Comparison of ENCODE assay signal across 21 mouse cellular contexts in genomic region chr10:72326624-72327023, GRCm38 (mm10).
A peak's percentile ranks its signal among the peaks of the same experiment; 100 is the strongest.
DNase-seq lines count a peak whose midpoint lies in the region; ATAC-seq and TF ChIP-seq lines count a peak whose summit lies in the region.
"Had no signal": no experiment of that assay in that cellular context is flagged by ENCODE, and none has a peak within 500 bp of the region (broad histone marks: within the 10 kb centered on the region; RNA-seq: fewer than 3 reads in every experiment).

No protein-coding gene starts in this region.

- peaks cover 4% of the 10 kb centered on the region; the same call in 1 of the 2 replicates for H3K4me1 ChIP-seq in forebrain, embryonic 14.5 days (ENCODE audit: control insufficient read depth, insufficient read depth, low read length)
- no peaks in the 10 kb centered on the region; the same call in 1 of the 2 replicates for H3K4me1 ChIP-seq in forebrain, embryonic 11.5 days (replicated peaks; ENCODE audit: control insufficient read depth, insufficient read depth, low read length)
- H3K4me1 ChIP-seq in hindbrain, postnatal 0 days (ENCODE audit: insufficient read depth, low read length) = no peaks in the 10 kb centered on the region
- no peaks in the 10 kb centered on the region for H3K4me1 ChIP-seq in kidney, embryonic 15.5 days
- H3K4me1 ChIP-seq: embryonic facial prominence, embryonic 12.5 days; stomach, embryonic 15.5 days had no signal

- H3K4me2 ChIP-seq in forebrain, embryonic 14.5 days (ENCODE audit: low read length) = no peak overlapping the region
- H3K4me2 ChIP-seq in forebrain, embryonic 11.5 days (ENCODE audit: low read depth, low read length, severe bottlenecking) = no peak overlapping the region
- H3K4me2 ChIP-seq in hindbrain, postnatal 0 days (ENCODE audit: low read depth, low read length) = no peak overlapping the region
- H3K4me2 ChIP-seq in kidney, embryonic 15.5 days = no peak overlapping the region
- H3K4me2 ChIP-seq: embryonic facial prominence, embryonic 12.5 days; stomach, embryonic 15.5 days had no signal

- H3K36me3 ChIP-seq in forebrain, embryonic 14.5 days (ENCODE audit: control insufficient read depth, insufficient read depth, low read length) = no peaks in the 10 kb centered on the region
- H3K36me3 ChIP-seq in forebrain, embryonic 11.5 days (ENCODE audit: control insufficient read depth, insufficient read depth, low read length) = no peaks in the 10 kb centered on the region
- no peaks in the 10 kb centered on the region for H3K36me3 ChIP-seq in hindbrain, postnatal 0 days (ENCODE audit: insufficient read depth, low read length)
- no peaks in the 10 kb centered on the region for H3K36me3 ChIP-seq in kidney, embryonic 15.5 days
- H3K36me3 ChIP-seq: embryonic facial prominence, embryonic 12.5 days; stomach, embryonic 15.5 days had no signal

- peak; percentile 77; the same call in 1 of the 2 replicates for ATAC-seq in forebrain, embryonic 14.5 days
- no peak for ATAC-seq in forebrain, embryonic 11.5 days (replicated peaks; ENCODE audit: low FRiP score)
- no peak for ATAC-seq in hindbrain, postnatal 0 days
- no peak for ATAC-seq in kidney, embryonic 15.5 days (replicated peaks; ENCODE audit: low FRiP score)
- ATAC-seq: intestine, postnatal 0 days; liver, postnatal 0 days had no signal

- H3K9ac ChIP-seq in forebrain, embryonic 14.5 days (ENCODE audit: low read length) = no peak overlapping the region
- no peak overlapping the region for H3K9ac ChIP-seq in forebrain, embryonic 11.5 days (ENCODE audit: low read length)
- H3K9ac ChIP-seq in hindbrain, postnatal 0 days (replicated peaks; ENCODE audit: low read length) = no peak overlapping the region
- no peak overlapping the region for H3K9ac ChIP-seq in kidney, embryonic 15.5 days
- H3K9ac ChIP-seq: embryonic facial prominence, embryonic 12.5 days; liver, postnatal 0 days; stomach, embryonic 15.5 days had no signal

- 42% methylated on average over 4 of the region's 4 CpGs for WGBS in forebrain, embryonic 14.5 days
- 68% methylated on average over 4 of the region's 4 CpGs for WGBS in forebrain, embryonic 11.5 days
- WGBS in hindbrain, postnatal 0 days = 25% methylated on average over 4 of the region's 4 CpGs
- 56% methylated on average over 4 of the region's 4 CpGs for WGBS in kidney, embryonic 15.5 days

- no peak overlapping the region for H3K4me3 ChIP-seq in forebrain, embryonic 14.5 days (ENCODE audit: low read depth, low read length)
- no peak overlapping the region for H3K4me3 ChIP-seq in forebrain, embryonic 11.5 days (ENCODE audit: low read depth, low read length)
- no peak overlapping the region for H3K4me3 ChIP-seq in hindbrain, postnatal 0 days (ENCODE audit: low read length)
- H3K4me3 ChIP-seq in kidney, embryonic 15.5 days (replicated peaks) = no peak overlapping the region
- H3K4me3 ChIP-seq: embryonic facial prominence, embryonic 12.5 days; layer of hippocampus, adult 2 months; stomach, embryonic 15.5 days had no signal

- DNase-seq in forebrain, embryonic 14.5 days (ENCODE audit: low spot score) = peak; percentile 60
- no peak for DNase-seq in forebrain, embryonic 11.5 days (ENCODE audit: low spot score)
- peak; percentile 0 for DNase-seq in right cerebral cortex, adult 18-20 months
- DNase-seq in right cerebral cortex, postnatal 25 days = no peak
- DNase-seq in hindbrain, postnatal 0 days (ENCODE audit: low spot score) = peak; percentile 44
- no peak for DNase-seq in thymus, postnatal 10 days (ENCODE audit: low spot score in 2 of 2)
- DNase-seq: adrenal gland, postnatal 36 days; cerebellum, adult 8-10 months; gastrocnemius, postnatal 25 days; liver; liver, postnatal 0 days; lung, postnatal 10 days; right cerebral cortex, postnatal 14 days; thymus, adult 2 months had no signal

- TF ChIP-seq CTCF in hindbrain, postnatal 0 days (IDR thresholded peaks at IDR 0.05; ENCODE audit: low read depth) = no peak

- H3K9me3 ChIP-seq in forebrain, embryonic 14.5 days (replicated peaks; ENCODE audit: control insufficient read depth, low read length) = no peaks in the 10 kb centered on the region
- H3K9me3 ChIP-seq in forebrain, embryonic 11.5 days (ENCODE audit: control insufficient read depth, low read length) = no peaks in the 10 kb centered on the region
- H3K9me3 ChIP-seq in hindbrain, postnatal 0 days (ENCODE audit: low read length) = no peaks in the 10 kb centered on the region
- no peaks in the 10 kb centered on the region for H3K9me3 ChIP-seq in kidney, embryonic 15.5 days (replicated peaks)
- H3K9me3 ChIP-seq: embryonic facial prominence, embryonic 12.5 days; stomach, embryonic 15.5 days had no signal

- H3K27me3 ChIP-seq in forebrain, embryonic 14.5 days (replicated peaks; ENCODE audit: control insufficient read depth, insufficient read depth, low read length) = no peaks in the 10 kb centered on the region
- no peaks in the 10 kb centered on the region for H3K27me3 ChIP-seq in forebrain, embryonic 11.5 days (ENCODE audit: control insufficient read depth, insufficient read depth, low read length)
- H3K27me3 ChIP-seq in hindbrain, postnatal 0 days (ENCODE audit: insufficient read depth, low read length) = no peaks in the 10 kb centered on the region
- H3K27me3 ChIP-seq in kidney, embryonic 15.5 days = no peaks in the 10 kb centered on the region
- H3K27me3 ChIP-seq: CH12.LX; embryonic facial prominence, embryonic 12.5 days; stomach, embryonic 15.5 days had no signal

- no peak overlapping the region for H3K27ac ChIP-seq in forebrain, embryonic 14.5 days (ENCODE audit: low read depth, low read length)
- H3K27ac ChIP-seq in forebrain, embryonic 11.5 days (ENCODE audit: low read depth, low read length) = no peak overlapping the region
- H3K27ac ChIP-seq in hindbrain, postnatal 0 days = no peak overlapping the region
- no peak overlapping the region for H3K27ac ChIP-seq in kidney, embryonic 15.5 days
- H3K27ac ChIP-seq: embryonic facial prominence, embryonic 12.5 days; kidney, postnatal 0 days; layer of hippocampus, adult 2 months; stomach, embryonic 15.5 days had no signal

Comparison
In these comparisons a context has a peak if more than half of its experiments do, and no peak if none do; other contexts are left out.
1. DNase-seq: peak in forebrain, embryonic 14.5 days (single experiment), right cerebral cortex, adult 18-20 months (single experiment) and hindbrain, postnatal 0 days (single experiment); none in forebrain, embryonic 11.5 days (single experiment), right cerebral cortex, postnatal 25 days (single experiment) and thymus, postnatal 10 days (0 of 2).